Mouse (Mus musculus) ES-E14 (cell line): ENCODE results near the gene Dnttip1.

ENCODE experiments used
- MAFK ChIP-seq: IDR thresholded peaks from 2 replicates; pipeline ENCODE4 v1.6.1; 2014; ENCODE audit warnings: mild to moderate bottlenecking, low read depth, low read length, inconsistent platforms; ENCODE audit not compliant: insufficient read depth
- ZNF384 ChIP-seq: IDR thresholded peaks from 2 replicates; pipeline ENCODE4 v1.6.1; 2012; ENCODE audit warnings: low read depth, low read length, inconsistent platforms

DNA sequence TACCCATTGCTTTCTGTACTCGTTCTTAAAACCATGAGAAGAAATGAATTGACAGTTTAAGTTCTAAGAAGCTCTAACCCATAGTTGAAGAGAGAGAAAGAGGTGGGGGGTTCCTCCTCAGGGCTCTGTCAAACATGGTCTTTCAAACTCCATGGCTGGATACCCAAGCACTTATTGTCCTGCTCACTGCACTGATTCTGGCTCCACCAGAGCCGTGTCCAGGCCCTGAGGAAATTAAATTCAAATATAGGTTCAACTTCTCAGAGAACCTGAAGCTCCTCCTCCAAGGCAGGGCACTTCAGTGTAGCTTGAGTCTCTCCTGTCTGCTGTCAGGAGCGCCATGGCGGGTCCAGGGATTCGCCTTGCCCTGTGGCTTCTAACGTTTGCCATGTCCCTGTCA is 30.8 kb upstream of the Dnttip1 start, which contains the start of gene Spint5:
- TF ChIP-seq MAFK (no peak), ZNF384 (no peak)
